In the genomic region with DNA sequence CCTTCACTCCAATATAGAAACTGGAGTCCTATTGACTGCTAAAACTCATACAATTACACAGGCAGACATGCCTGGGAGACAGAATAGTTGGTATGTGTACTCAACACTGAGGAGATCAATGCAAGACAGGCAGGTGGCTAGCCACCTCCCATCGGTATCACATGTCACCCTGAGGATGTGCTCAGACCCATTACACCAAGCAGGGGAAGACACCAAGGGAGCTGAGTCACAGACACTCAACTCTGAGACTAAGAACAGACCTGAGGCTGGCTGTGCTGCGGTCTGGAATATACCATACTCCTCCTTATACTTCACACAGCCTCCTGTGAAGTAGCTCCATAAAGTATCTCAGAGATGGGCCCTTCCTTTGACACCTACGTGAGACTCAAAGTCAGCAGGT, we compare ENCODE assay signal across 16 mouse cellular contexts.
DNase-seq lines count a peak whose midpoint lies in the region; ATAC-seq lines count a peak whose summit lies in the region.
"Had no signal": no experiment of that assay in that cellular context is flagged by ENCODE, and none has a peak within 500 bp of the region (broad histone marks: within the 10 kb centered on the region; RNA-seq: fewer than 3 reads in every experiment).

No protein-coding gene starts in this region.

- H3K27me3 ChIP-seq in liver, embryonic 13.5 days: 0 out of 2 replicates have a peak, but pooled peaks cover 2% of the 10 kb centered on the region
- no peaks in the 10 kb centered on the region; the same call in 1 of the 2 replicates for H3K27me3 ChIP-seq in liver, embryonic 11.5 days (replicated peaks; ENCODE audit: control insufficient read depth, insufficient read depth, low read length)
- no peaks in the 10 kb centered on the region for H3K27me3 ChIP-seq in embryonic facial prominence, embryonic 10.5 days (replicated peaks; ENCODE audit: low read depth, poor library complexity, severe bottlenecking)
- H3K27me3 ChIP-seq in liver, embryonic 16.5 days (ENCODE audit: control insufficient read depth, insufficient read depth, low read depth, low read length): no peaks in the 10 kb centered on the region
- no peaks in the 10 kb centered on the region for H3K27me3 ChIP-seq in splenic B cell, adult 2 months (ENCODE audit: control insufficient read depth, insufficient read depth, low read length, poor library complexity, severe bottlenecking)
- H3K27me3 ChIP-seq: embryonic facial prominence, embryonic 12.5 days; forebrain, embryonic 13.5 days had no signal

- peaks cover 58% of the 10 kb centered on the region for H3K4me1 ChIP-seq in liver, embryonic 13.5 days (replicated peaks)
- peaks cover 9% of the 10 kb centered on the region for H3K4me1 ChIP-seq in liver, embryonic 11.5 days (replicated peaks; ENCODE audit: control insufficient read depth, insufficient read depth, low read length)
- peaks cover 20% of the 10 kb centered on the region for H3K4me1 ChIP-seq in embryonic facial prominence, embryonic 10.5 days
- H3K4me1 ChIP-seq in liver, embryonic 16.5 days (ENCODE audit: control insufficient read depth, low read depth, low read length): peaks cover 39% of the 10 kb centered on the region

- no peak overlapping the region for H3K4me2 ChIP-seq in liver, embryonic 13.5 days
- H3K4me2 ChIP-seq in liver, embryonic 11.5 days: no peak overlapping the region
- no peak overlapping the region for H3K4me2 ChIP-seq in liver, embryonic 16.5 days (ENCODE audit: low read depth, low read length)
- H3K4me2 ChIP-seq: embryonic facial prominence, embryonic 12.5 days; forebrain, embryonic 13.5 days had no signal

- H3K4me3 ChIP-seq in liver, embryonic 13.5 days (replicated peaks): no peak overlapping the region
- H3K4me3 ChIP-seq in liver, embryonic 11.5 days (ENCODE audit: low read depth, low read length): no peak overlapping the region
- no peak overlapping the region for H3K4me3 ChIP-seq in embryonic facial prominence, embryonic 10.5 days
- no peak overlapping the region for H3K4me3 ChIP-seq in liver, embryonic 16.5 days (ENCODE audit: low read depth, low read length)
- H3K4me3 ChIP-seq: embryonic facial prominence, embryonic 12.5 days; forebrain, embryonic 13.5 days; left cerebral cortex, adult 2 months had no signal

- WGBS in liver, embryonic 13.5 days (ENCODE audit: insufficient replicate concordance): 64% methylated on average over 3 of the region's 3 CpGs
- WGBS in liver, embryonic 11.5 days: 78% methylated on average over 3 of the region's 3 CpGs
- 91% methylated on average over 3 of the region's 3 CpGs for WGBS in embryonic facial prominence, embryonic 10.5 days
- 66% methylated on average over 3 of the region's 3 CpGs for WGBS in liver, embryonic 16.5 days (ENCODE audit: insufficient replicate concordance)

- H3K9me3 ChIP-seq in liver, embryonic 13.5 days (replicated peaks): no peaks in the 10 kb centered on the region
- no peaks in the 10 kb centered on the region for H3K9me3 ChIP-seq in liver, embryonic 11.5 days (ENCODE audit: control insufficient read depth, low read length)
- no peaks in the 10 kb centered on the region for H3K9me3 ChIP-seq in embryonic facial prominence, embryonic 10.5 days
- H3K9me3 ChIP-seq in liver, embryonic 16.5 days (replicated peaks; ENCODE audit: control insufficient read depth, low read length): no peaks in the 10 kb centered on the region
- H3K9me3 ChIP-seq: embryonic facial prominence, embryonic 12.5 days; forebrain, embryonic 13.5 days had no signal

- ATAC-seq in liver, embryonic 13.5 days (ENCODE audit: low read depth): no peak
- no peak for ATAC-seq in liver, embryonic 11.5 days (replicated peaks; ENCODE audit: low FRiP score)
- ATAC-seq in liver, embryonic 16.5 days (ENCODE audit: low read depth): peak; percentile 33; the same call in 1 of the 2 replicates
- ATAC-seq: forebrain, embryonic 13.5 days; intestine, embryonic 16.5 days had no signal

- no peak for DNase-seq in liver, embryonic 13.5 days
- no peak for DNase-seq in liver, embryonic 11.5 days (ENCODE audit: low spot score)
- DNase-seq in embryonic facial prominence, embryonic 10.5 days (ENCODE audit: low spot score): no peak
- DNase-seq in splenic B cell, adult 2 months (ENCODE audit: low read depth, low spot score): peak; percentile 46
- DNase-seq in kidney, adult 9 months: no peak
- DNase-seq in embryo, embryonic 10.5 days (ENCODE audit: low spot score): no peak
- no peak for DNase-seq in thymus, postnatal 14 days
- DNase-seq: cerebellum, adult 9-10 months; gastrocnemius, postnatal 14 days; heart, postnatal 10 days; thymus, postnatal 4 days had no signal

- no peak overlapping the region for H3K9ac ChIP-seq in liver, embryonic 13.5 days
- H3K9ac ChIP-seq in liver, embryonic 11.5 days (ENCODE audit: low read depth, low read length): no peak overlapping the region
- no peak overlapping the region for H3K9ac ChIP-seq in liver, embryonic 16.5 days (ENCODE audit: low read depth, low read length)
- H3K9ac ChIP-seq: embryonic facial prominence, embryonic 12.5 days; forebrain, embryonic 13.5 days had no signal

- H3K27ac ChIP-seq in liver, embryonic 13.5 days: peak overlapping the region; percentile 20
- no peak overlapping the region for H3K27ac ChIP-seq in liver, embryonic 11.5 days (ENCODE audit: low read depth, low read length)
- peak overlapping the region; percentile 63 for H3K27ac ChIP-seq in embryonic facial prominence, embryonic 10.5 days (replicated peaks)
- 0 out of 2 replicates have a peak overlapping the region, but pooled peaks have one; percentile 20 for H3K27ac ChIP-seq in liver, embryonic 16.5 days (ENCODE audit: low read length)
- H3K27ac ChIP-seq: forebrain, embryonic 13.5 days had no signal

- H3K36me3 ChIP-seq in liver, embryonic 13.5 days: no peaks in the 10 kb centered on the region
- H3K36me3 ChIP-seq in liver, embryonic 11.5 days (ENCODE audit: control insufficient read depth, insufficient read depth, low read length): no peaks in the 10 kb centered on the region
- H3K36me3 ChIP-seq in embryonic facial prominence, embryonic 10.5 days (replicated peaks): no peaks in the 10 kb centered on the region
- H3K36me3 ChIP-seq in liver, embryonic 16.5 days (ENCODE audit: control insufficient read depth, insufficient read depth): no peaks in the 10 kb centered on the region
- H3K36me3 ChIP-seq in splenic B cell, adult 2 months (ENCODE audit: control insufficient read depth, insufficient read depth, low read length, poor library complexity, severe bottlenecking): no peaks in the 10 kb centered on the region
- H3K36me3 ChIP-seq: embryonic facial prominence, embryonic 12.5 days had no signal
